Comparison of ENCODE assay signal across 8 mouse cellular contexts in genomic region chr6:120665415-120665815, GRCm38 (mm10). TPM values are rescaled to one million over a fixed set of nuclear protein-coding genes. Genes with fewer than 3 reads are reported as not detected.
A peak's percentile ranks its signal among the peaks of the same experiment; 100 is the strongest.
DNase-seq lines count a peak whose midpoint lies in the region; ATAC-seq and TF ChIP-seq lines count a peak whose summit lies in the region.

No protein-coding gene starts in this region.

- H3K4me1 ChIP-seq in ES-E14 (ENCODE audit: control insufficient read depth in 2 of 2, insufficient read depth in 2 of 2, low read length in 2 of 2, poor library complexity in 1 of 2), result peaks cover 8% of the 10 kb centered on the region in 2 experiments; a peak in 3 of 4 replicates
- H3K4me1 ChIP-seq in forebrain, embryonic 12.5 days, result peaks cover 14% of the 10 kb centered on the region
- H3K4me1 ChIP-seq in lung, embryonic 14.5 days (ENCODE audit: insufficient read depth), result no peaks in the 10 kb centered on the region

- ATAC-seq in cerebellum, adult (ENCODE audit: insufficient number of reproducible peaks, low FRiP score, low TSS enrichment), result peak; percentile 52; the same call in 1 of the 2 replicates
- peak; percentile 62 for ATAC-seq in forebrain, embryonic 12.5 days (ENCODE audit: low FRiP score)
- peak; percentile 78 for ATAC-seq in lung, embryonic 14.5 days (ENCODE audit: insufficient read depth)

- no peaks in the 10 kb centered on the region for H3K36me3 ChIP-seq in ES-E14 (ENCODE audit: control insufficient read depth, insufficient read depth, low read length, poor library complexity, severe bottlenecking)
- H3K36me3 ChIP-seq in forebrain, embryonic 12.5 days (replicated peaks), result no peaks in the 10 kb centered on the region
- H3K36me3 ChIP-seq in lung, embryonic 14.5 days (ENCODE audit: insufficient read depth), result no peaks in the 10 kb centered on the region

- intact Hi-C loops in heart, postnatal 10 days (cut with DNase I), result loop anchor here (5.0 kb wide), 2 partner anchors 72 to 83 kb away; no protein-coding TSS in a partner anchor

- H3K9me3 ChIP-seq in ES-E14 (ENCODE audit: control insufficient read depth, insufficient read depth, low read depth, low read length), result no peaks in the 10 kb centered on the region
- no peaks in the 10 kb centered on the region for H3K9me3 ChIP-seq in forebrain, embryonic 12.5 days
- no peaks in the 10 kb centered on the region for H3K9me3 ChIP-seq in lung, embryonic 14.5 days (ENCODE audit: low read depth, low read length)

- DNase-seq in ES-E14 (ENCODE audit: low read depth, low spot score), result peak; percentile 88
- peak; percentile 81 to 83 for DNase-seq in heart, postnatal 10 days
- DNase-seq in kidney, postnatal 36 days, result peak; percentile 70 to 81
- DNase-seq in lung, embryonic 14.5 days, result peak; percentile 75
- DNase-seq in ovary, postnatal 10 days (ENCODE audit: low spot score), result peak; percentile 29
- peak; percentile 21 for DNase-seq in thymus, postnatal 25 days

- H3K4me3 ChIP-seq in ES-E14 (ENCODE audit: insufficient read depth in 1 of 2, low read depth in 1 of 2, low read length in 2 of 2, poor library complexity in 1 of 2, severe bottlenecking in 1 of 2), result peak overlapping the region; percentile 74 to 93
- peak overlapping the region; percentile 91 for H3K4me3 ChIP-seq in forebrain, embryonic 12.5 days (replicated peaks)
- H3K4me3 ChIP-seq in lung, embryonic 14.5 days (ENCODE audit: low read depth, low read length), result peak overlapping the region; percentile 76

- in situ Hi-C loops in ES-E14 (cut with MboI; ENCODE audit: low sequenced_read_pairs in 2 of 2, unreplicated experiment in 2 of 2), result no loop called here

- peak overlapping the region; percentile 75 for H3K4me2 ChIP-seq in forebrain, embryonic 12.5 days
- peak overlapping the region; percentile 96 for H3K4me2 ChIP-seq in lung, embryonic 14.5 days

- TF ChIP-seq CTCF in lung, embryonic 14.5 days (IDR thresholded peaks at IDR 0.05; ENCODE audit: low read depth), result no peak

- peaks cover 5% of the 10 kb centered on the region; the same call in 1 of the 2 replicates for H3K27me3 ChIP-seq in forebrain, embryonic 12.5 days
- H3K27me3 ChIP-seq in lung, embryonic 14.5 days (ENCODE audit: insufficient read depth, low read length), result no peaks in the 10 kb centered on the region

- 0% methylated on average over 21 of the region's 21 CpGs for WGBS in forebrain, embryonic 12.5 days
- WGBS in lung, embryonic 14.5 days, result 0% methylated on average over 21 of the region's 21 CpGs

- peak overlapping the region; percentile 98 for H3K27ac ChIP-seq in ES-E14 (ENCODE audit: insufficient read depth, low read depth, low read length, poor library complexity, severe bottlenecking)
- H3K27ac ChIP-seq in forebrain, embryonic 12.5 days, result peak overlapping the region; percentile 99
- H3K27ac ChIP-seq in lung, embryonic 14.5 days (ENCODE audit: low read depth), result peak overlapping the region; percentile 97

- H3K9ac ChIP-seq in ES-E14 (ENCODE audit: insufficient read depth, low read depth, low read length, poor library complexity, severe bottlenecking), result peak overlapping the region; percentile 90
- peak overlapping the region; percentile 93; the same call in 1 of the 2 replicates for H3K9ac ChIP-seq in forebrain, embryonic 12.5 days
- H3K9ac ChIP-seq in lung, embryonic 14.5 days, result peak overlapping the region; percentile 83

TF ChIP-seq in ES-E14, 5 proteins besides CTCF, POLR2A, EP300 and RAD21:
- no peak for TF ChIP-seq MAFK (IDR thresholded peaks at IDR 0.05; ENCODE audit: insufficient read depth, low read depth, low read length)
- TF ChIP-seq ZC3H11A (IDR thresholded peaks at IDR 0.05; ENCODE audit: borderline replicate concordance, low read depth, low read length), result no peak
- TF ChIP-seq HCFC1 (IDR thresholded peaks at IDR 0.05; ENCODE audit: borderline replicate concordance, insufficient read depth, low read length), result no peak
- no peak for TF ChIP-seq ZNF384 (IDR thresholded peaks at IDR 0.05; ENCODE audit: low read depth, low read length)
- no peak for TF ChIP-seq CHD2 (IDR thresholded peaks at IDR 0.05; ENCODE audit: low read depth, low read length)
TF ChIP-seq in ES-E14: peak in this region for 0.

RNA-seq across cellular contexts. Expression of gene Cecr2, which starts 0.8 kb away (rescaled TPM):
- total RNA-seq in ES-E14 (2012; rRNA removed), result 26.5 and 35.7 TPM in 2 replicates
- 12.7 and 13.6 TPM in 2 replicates for polyA plus RNA-seq in forebrain, embryonic 12.5 days (2016; fragmentation: Nextera tagmentation; extraction: Ambion mirVana)
- total RNA-seq in heart, postnatal 10 days (2021), result 10 to 100 TPM; 10.1 to 18.8 TPM
- 3.8 and 4.1 TPM in 2 replicates for polyA plus RNA-seq in lung, embryonic 14.5 days (2014; fragmentation: Nextera tagmentation; extraction: Ambion mirVana)

Comparison
In these comparisons a context has a peak if more than half of its experiments do, and no peak if none do; other contexts are left out.
1. Peak in every context shown above with its lines: DNase-seq, ATAC-seq, H3K4me3 ChIP-seq and H3K27ac ChIP-seq.
2. DNase-seq: peak in every context shown above with its lines; median percentile 88 in ES-E14; 82 in heart, postnatal 10 days; 76 in kidney, postnatal 36 days; 75 in lung, embryonic 14.5 days; 29 in ovary, postnatal 10 days; 21 in thymus, postnatal 25 days.